Mouse (Mus musculus) forebrain, embryonic 10.5 days (tissue): ENCODE results near the gene Gm10720. TPM values are rescaled to one million over a fixed set of nuclear protein-coding genes. Genes with fewer than 3 reads are reported as not detected.
A peak's percentile ranks its signal among the peaks of the same experiment; 100 is the strongest.
"Not testable (repeated sequence)": the region's sequence is repeated elsewhere in the genome, so short reads cannot be mapped to it uniquely, and the experiment has no call there.

ENCODE experiments used
- DNase-seq: peaks from one replicate; pipeline ENCODE4 v3.0.0-alpha.2; 2017; ENCODE audit warnings: low spot score; ENCODE audit errors: extremely low spot score
- H3K27ac ChIP-seq: fragments of 300-500 bp; sonication (generic); 2 replicates; pipeline ENCODE4 v1.5.1; 2016; ENCODE audit warnings: mild to moderate bottlenecking
- H3K27me3 ChIP-seq: fragments of 300-500 bp; sonication (generic); 2 replicates; pipeline ENCODE4 v1.6.1; 2016; ENCODE audit warnings: mild to moderate bottlenecking; ENCODE audit not compliant: poor library complexity, severe bottlenecking
- H3K36me3 ChIP-seq: fragments of 300-500 bp; sonication (generic); replicated peaks from 2 replicates; pipeline ENCODE4 v1.6.1; 2016; ENCODE audit warnings: mild to moderate bottlenecking, moderate library complexity
- H3K4me1 ChIP-seq: fragments of 300-500 bp; sonication (generic); 2 replicates; pipeline ENCODE4 v1.6.1; 2016
- H3K4me3 ChIP-seq: fragments of 300-500 bp; sonication (generic); 2 replicates; pipeline ENCODE4 v1.5.1; 2016; ENCODE audit warnings: mild to moderate bottlenecking, moderate library complexity
- H3K9me3 ChIP-seq: fragments of 300-500 bp; sonication (generic); 2 replicates; pipeline ENCODE4 v1.6.1; 2016; ENCODE audit warnings: mild to moderate bottlenecking, moderate library complexity
- WGBS: fragments of 180-500 bp; shearing (Covaris S2); methylation state at CpG from one replicate; pipeline ENCODE4 v1.1.7; 2016; 5-methylcytosine and 5-hydroxymethylcytosine counted together
- microRNA-seq: library from miRNA; unstranded; fragments of <30 nt; microRNA quantifications from one replicate; pipeline ENCODE4, GENCODE M21; 2017
- polyA plus RNA-seq: library from polyadenylated mRNA; unstranded; fragments of >200 nt; fragmentation: Nextera tagmentation; extraction: Ambion mirVana; gene quantifications from 2 replicates; pipeline ENCODE4 v1.2.1, GENCODE M21; 2016

Gene Gm10720
- polyA plus RNA-seq, 1 experiment from 2014 or later = not detected

DNA sequence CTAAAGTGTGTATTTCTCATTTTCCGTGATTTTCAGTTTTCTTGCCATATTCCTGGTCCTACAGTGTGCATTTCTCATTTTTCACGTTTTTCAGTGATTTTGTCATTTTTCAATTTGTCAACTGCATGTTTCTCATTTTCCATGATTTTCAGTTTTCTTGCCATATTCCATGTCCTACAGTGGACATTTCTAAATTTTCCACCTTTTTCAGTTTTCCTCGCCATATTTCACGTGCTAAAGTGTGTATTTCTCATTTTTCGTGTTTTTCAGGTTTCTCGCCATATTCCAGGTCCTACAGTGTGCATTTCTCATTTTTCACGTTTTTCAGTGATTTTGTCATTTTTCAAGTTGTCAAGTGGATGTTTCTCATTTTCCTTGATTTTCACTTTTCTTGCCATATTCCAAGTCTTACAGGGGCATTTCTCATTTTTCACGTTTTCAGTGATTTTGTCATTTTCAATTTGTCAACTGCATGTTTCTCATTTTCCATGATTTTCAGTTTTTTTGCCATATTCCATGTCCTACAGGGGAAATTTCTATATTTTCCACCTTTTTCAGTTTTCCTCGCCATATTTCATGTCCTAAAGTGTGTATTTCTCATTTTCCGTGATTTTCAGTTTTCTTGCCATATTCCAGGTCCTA lies 15.3 kb downstream of the Gm10720 start:
- H3K4me3 ChIP-seq, H3K36me3 ChIP-seq, H3K27ac ChIP-seq, H3K4me1 ChIP-seq, H3K9me3 ChIP-seq, H3K27me3 ChIP-seq: not testable (repeated sequence)
- WGBS = 66% methylated on average over 2 of the region's 10 CpGs
- DNase-seq = peak; percentile 100

DNA sequence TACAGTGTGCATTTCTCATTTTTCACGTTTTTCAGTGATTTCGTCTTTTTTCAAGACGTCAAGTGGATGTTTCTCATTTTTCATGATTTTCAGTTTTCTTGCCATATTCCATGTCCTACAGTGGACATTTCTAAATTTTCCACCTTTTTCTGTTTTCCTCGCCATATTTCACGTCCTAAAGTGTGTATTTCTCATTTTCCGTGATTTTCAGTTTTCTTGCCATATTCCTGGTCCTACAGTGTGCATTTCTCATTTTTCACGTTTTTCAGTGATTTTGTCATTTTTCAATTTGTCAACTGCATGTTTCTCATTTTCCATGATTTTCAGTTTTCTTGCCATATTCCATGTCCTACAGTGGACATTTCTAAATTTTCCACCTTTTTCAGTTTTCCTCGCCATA lies 18.8 kb downstream of the Gm10720 start, which contains the start of gene Gm17535:
Gene Gm17535 (plus strand): TSS at position 301 of the 400 bp plus-strand sequence.
- not testable (repeated sequence) for H3K9me3 ChIP-seq, H3K27ac ChIP-seq, H3K36me3 ChIP-seq, DNase-seq, H3K4me3 ChIP-seq, H3K27me3 ChIP-seq, H3K4me1 ChIP-seq
- 47% methylated on average over 1 of the region's 8 CpGs for WGBS

DNA sequence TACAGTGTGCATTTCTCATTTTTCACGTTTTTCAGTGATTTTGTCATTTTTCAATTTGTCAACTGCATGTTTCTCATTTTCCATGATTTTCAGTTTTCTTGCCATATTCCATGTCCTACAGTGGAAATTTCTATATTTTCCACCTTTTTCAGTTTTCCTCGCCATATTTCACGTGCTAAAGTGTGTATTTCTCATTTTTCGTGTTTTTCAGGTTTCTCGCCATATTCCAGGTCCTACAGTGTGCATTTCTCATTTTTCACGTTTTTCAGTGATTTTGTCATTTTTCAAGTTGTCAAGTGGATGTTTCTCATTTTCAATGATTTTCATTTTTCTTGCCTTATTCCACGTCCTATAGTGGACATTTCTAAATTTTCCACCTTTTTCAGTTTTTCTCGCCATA lies 21.1 kb downstream of the Gm10720 start, which contains the start of gene Gm10715:
Gene Gm10715 (plus strand): TSS at position 301 of the 400 bp plus-strand sequence.
- H3K27me3 ChIP-seq, H3K4me3 ChIP-seq, H3K27ac ChIP-seq, DNase-seq, H3K4me1 ChIP-seq, H3K36me3 ChIP-seq: not testable (repeated sequence)
- peaks cover 13% of the 10 kb centered on the region; the same call in 1 of the 2 replicates for H3K9me3 ChIP-seq
- 74% methylated on average over 8 of the region's 8 CpGs for WGBS

GRCm38 (mm10) chr9:3038161-3038560 lies 22.7 kb downstream of the Gm10720 start:
- not testable (repeated sequence) for H3K36me3 ChIP-seq, H3K4me3 ChIP-seq, H3K4me1 ChIP-seq, H3K27ac ChIP-seq, H3K27me3 ChIP-seq
- DNase-seq = peak; percentile 20
- 64% methylated on average over 4 of the region's 4 CpGs for WGBS
- H3K9me3 ChIP-seq = peaks cover 24% of the 10 kb centered on the region

Small RNA genes lying within 50 kb of the gene (microRNA-seq; reads per million reads assigned to microRNA genes)
- gene Mir101c = not detected

Other genes with a start within 250 kb of the Gm10720 start
- not detected in 2 replicates for gene Gm10722, start 14.7 kb upstream of the Gm10720 start, polyA plus RNA-seq
- not detected in 2 replicates for gene Gm11168, start 12.3 kb upstream of the Gm10720 start, polyA plus RNA-seq
- not detected in 2 replicates for gene Gm10721, start 2.5 kb upstream of the Gm10720 start, polyA plus RNA-seq
- gene Gm10719, start 1.8 kb downstream of the Gm10720 start, polyA plus RNA-seq = not detected in 2 replicates
- not detected in 2 replicates for gene Gm10718, start 7.9 kb downstream of the Gm10720 start, polyA plus RNA-seq
- not detected in 2 replicates for gene Gm10717, start 9.8 kb downstream of the Gm10720 start, polyA plus RNA-seq
- not detected in 2 replicates for gene Gm17535, start 18.9 kb downstream of the Gm10720 start, polyA plus RNA-seq
- gene Gm10715, start 21.2 kb downstream of the Gm10720 start, polyA plus RNA-seq = not detected in 2 replicates